Mouse (Mus musculus): ENCODE data around the gene Olfr901. TPM values are rescaled to one million over a fixed set of nuclear protein-coding genes. Genes with fewer than 3 reads are reported as not detected.
"Not testable (repeated sequence)": the region's sequence is repeated elsewhere in the genome, so short reads cannot be mapped to it uniquely, and the experiment has no call there.

Gene Olfr901
- polyA plus RNA-seq (2015; fragmentation: Nextera tagmentation; extraction: Ambion mirVana) = not detected in 2 replicates

DNA sequence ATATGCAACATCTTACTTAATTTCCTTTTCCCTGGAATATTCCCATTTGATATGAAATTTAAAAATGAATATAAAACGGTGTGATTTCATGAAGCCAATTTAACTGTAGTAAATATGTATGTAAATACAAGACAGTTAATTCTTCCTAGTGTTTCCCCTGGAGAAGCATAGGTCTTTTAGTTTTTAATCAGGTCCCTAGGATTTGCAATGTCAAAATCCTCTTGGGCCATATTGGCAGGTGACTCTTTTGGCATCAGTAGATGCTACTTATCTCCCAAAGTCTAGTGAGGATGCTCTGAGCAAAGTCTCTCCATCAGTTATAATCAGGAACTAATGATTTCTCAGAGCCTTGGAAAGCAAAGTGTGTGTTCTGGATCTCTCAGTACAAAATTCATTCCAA, at the start of gene Olfr901:
Gene Olfr901, plus strand, starts transcription at position 301 of the 400 bp plus-strand sequence.
- Histone ChIP-seq H3K4me1 (no peaks in the 10 kb centered on the region), H3K27ac (no peak within 1 kb of the TSS), H3K9ac (no peak within 1 kb of the TSS), H3K4me3 (no peak within 1 kb of the TSS), H3K9me3 (no peaks in the 10 kb centered on the region), H3K36me3 (no peaks in the 10 kb centered on the region), H3K4me2 (no peak within 1 kb of the TSS), H3K27me3 (no peaks in the 10 kb centered on the region)
- 78% methylated on average over 1 of the region's 1 CpGs for WGBS
- no peak for ATAC-seq (ENCODE audit: insufficient number of reproducible peaks, insufficient read depth, low FRiP score, low TSS enrichment, low read depth)

DNA sequence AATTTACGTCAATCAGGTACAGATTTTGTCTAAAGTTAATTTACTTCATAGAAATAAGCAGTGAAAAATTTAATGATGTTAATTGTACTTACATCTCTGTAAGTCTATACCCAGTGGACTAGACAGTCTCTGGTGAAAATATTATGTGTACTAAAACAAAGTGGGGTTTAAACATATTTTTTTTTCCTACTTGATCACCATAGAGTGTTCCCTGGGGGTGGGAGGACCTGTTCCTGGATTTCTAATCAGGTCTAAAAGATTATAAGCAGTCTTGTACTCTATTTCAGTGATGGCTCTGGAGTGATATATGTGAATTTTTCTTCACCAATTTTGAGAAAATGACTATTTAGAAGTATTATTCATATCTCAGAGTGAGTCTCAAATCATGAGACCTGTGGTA, 27.9 kb upstream of the Olfr901 start, which contains the start of gene Olfr147:
Gene Olfr147, plus strand, starts transcription at position 301 of the 400 bp plus-strand sequence.
- Histone ChIP-seq H3K4me3 (no peak within 1 kb of the TSS), H3K27me3 (no peaks in the 10 kb centered on the region), H3K4me1 (no peaks in the 10 kb centered on the region), H3K27ac (no peak within 1 kb of the TSS), H3K9ac (no peak within 1 kb of the TSS), H3K9me3 (no peaks in the 10 kb centered on the region), H3K36me3 (no peaks in the 10 kb centered on the region), H3K4me2 (no peak within 1 kb of the TSS)
- 78% methylated on average over 1 of the region's 1 CpGs for WGBS
- no peak for ATAC-seq (ENCODE audit: insufficient number of reproducible peaks, insufficient read depth, low FRiP score, low TSS enrichment, low read depth)

DNA sequence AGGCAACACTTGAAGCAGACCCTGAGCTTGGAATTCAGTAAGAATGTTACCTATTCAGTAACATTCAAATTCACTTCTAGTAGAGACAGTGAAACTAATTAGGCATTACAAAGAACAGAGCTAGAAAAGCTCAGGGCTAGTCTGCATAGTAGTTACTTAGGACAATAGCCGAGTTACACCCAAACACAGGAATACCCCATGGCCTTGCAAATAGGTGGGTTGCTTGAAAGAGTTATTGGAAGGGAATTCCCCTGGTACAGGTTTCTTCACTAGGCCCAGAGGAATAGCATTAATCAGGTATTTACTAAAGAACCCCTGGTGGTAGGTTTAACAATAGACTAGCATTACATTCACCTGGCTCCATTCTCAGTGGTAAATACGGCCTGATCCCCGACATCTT, 21.8 kb upstream of the Olfr901 start:
- H3K9me3 ChIP-seq; H3K27me3 ChIP-seq; ATAC-seq (ENCODE audit: insufficient number of reproducible peaks, insufficient read depth, low FRiP score, low TSS enrichment, low read depth); H3K36me3 ChIP-seq; H3K4me2 ChIP-seq; H3K4me3 ChIP-seq; H3K4me1 ChIP-seq; H3K9ac ChIP-seq; H3K27ac ChIP-seq: not testable (repeated sequence)
- 90% methylated on average over 3 of the region's 3 CpGs for WGBS

DNA sequence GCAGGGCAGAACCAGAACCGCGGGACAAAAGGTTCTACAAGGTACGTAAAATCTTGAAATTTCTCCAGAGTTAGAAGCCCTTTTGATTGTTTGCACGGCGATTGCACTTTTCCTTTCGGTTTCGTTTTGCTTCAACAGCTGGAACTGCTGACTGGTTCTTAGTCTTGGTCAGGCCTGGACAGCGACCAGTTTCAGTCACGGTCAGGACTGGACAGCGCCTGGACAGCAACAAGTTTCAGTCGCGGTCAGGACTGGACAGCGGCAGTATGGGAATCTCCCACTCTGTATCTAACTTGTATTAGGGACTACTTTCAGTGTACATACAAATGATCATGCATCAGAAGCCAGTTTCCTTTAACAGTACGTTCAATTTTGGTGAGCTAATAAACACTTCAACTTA, 15.8 kb upstream of the Olfr901 start:
- H3K4me2 ChIP-seq; H3K9me3 ChIP-seq; H3K36me3 ChIP-seq; H3K27ac ChIP-seq; H3K4me1 ChIP-seq; H3K27me3 ChIP-seq; H3K9ac ChIP-seq; H3K4me3 ChIP-seq; ATAC-seq (ENCODE audit: insufficient number of reproducible peaks, insufficient read depth, low FRiP score, low TSS enrichment, low read depth): not testable (repeated sequence)
- 91% methylated on average over 14 of the region's 14 CpGs for WGBS

DNA sequence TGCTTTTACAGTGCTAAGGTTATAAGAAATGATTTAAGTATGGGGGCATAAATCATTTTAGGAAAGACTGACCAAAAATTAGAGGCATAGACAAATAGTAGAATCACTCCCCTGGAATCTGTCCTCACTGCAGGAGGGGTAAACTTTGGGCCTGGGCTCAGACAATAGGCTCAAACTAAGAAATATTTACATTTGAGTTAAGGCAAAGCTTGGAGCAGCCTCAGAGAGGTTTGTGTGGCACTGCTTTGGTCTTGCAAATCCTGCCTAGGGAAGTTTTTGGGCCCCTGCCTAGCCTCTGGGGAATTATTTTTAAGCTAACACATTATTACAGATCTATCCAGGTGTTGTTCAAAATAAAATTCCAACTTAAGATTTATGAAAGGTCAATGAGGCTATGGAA, 5.5 kb upstream of the Olfr901 start:
- Histone ChIP-seq H3K9ac (no peak overlapping the region), H3K27me3 (no peaks in the 10 kb centered on the region), H3K27ac (no peak overlapping the region), H3K4me3 (no peak overlapping the region), H3K4me2 (no peak overlapping the region), H3K36me3 (no peaks in the 10 kb centered on the region), H3K9me3 (no peaks in the 10 kb centered on the region), H3K4me1 (no peaks in the 10 kb centered on the region)
- no peak for ATAC-seq (ENCODE audit: insufficient number of reproducible peaks, insufficient read depth, low FRiP score, low TSS enrichment, low read depth)

DNA sequence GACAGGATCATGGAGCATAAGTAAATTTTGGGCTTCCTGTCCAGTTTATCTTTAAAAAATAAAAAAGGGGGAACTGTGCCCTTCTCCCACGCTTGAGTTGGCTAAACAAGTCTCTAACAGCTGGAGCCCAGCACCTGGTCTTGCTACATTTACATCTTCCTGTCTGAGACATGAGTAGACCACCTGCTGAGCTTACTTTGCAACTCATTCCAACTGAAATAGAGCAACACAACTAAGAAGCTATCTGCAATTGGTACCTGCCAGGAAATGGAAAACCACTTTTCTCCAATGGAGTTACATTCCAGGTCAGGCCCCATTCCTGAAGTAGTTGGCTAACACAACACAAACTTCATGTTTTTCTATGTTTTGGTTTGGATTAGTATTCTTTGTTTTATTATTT, 2.2 kb upstream of the Olfr901 start:
- Histone ChIP-seq H3K9me3 (no peaks in the 10 kb centered on the region), H3K4me2 (no peak overlapping the region), H3K4me3 (no peak overlapping the region), H3K9ac (no peak overlapping the region), H3K36me3 (no peaks in the 10 kb centered on the region), H3K27ac (no peak overlapping the region), H3K4me1 (no peaks in the 10 kb centered on the region), H3K27me3 (no peaks in the 10 kb centered on the region)
- no peak for ATAC-seq (ENCODE audit: insufficient number of reproducible peaks, insufficient read depth, low FRiP score, low TSS enrichment, low read depth)
- 40% methylated on average over 1 of the region's 1 CpGs for WGBS

DNA sequence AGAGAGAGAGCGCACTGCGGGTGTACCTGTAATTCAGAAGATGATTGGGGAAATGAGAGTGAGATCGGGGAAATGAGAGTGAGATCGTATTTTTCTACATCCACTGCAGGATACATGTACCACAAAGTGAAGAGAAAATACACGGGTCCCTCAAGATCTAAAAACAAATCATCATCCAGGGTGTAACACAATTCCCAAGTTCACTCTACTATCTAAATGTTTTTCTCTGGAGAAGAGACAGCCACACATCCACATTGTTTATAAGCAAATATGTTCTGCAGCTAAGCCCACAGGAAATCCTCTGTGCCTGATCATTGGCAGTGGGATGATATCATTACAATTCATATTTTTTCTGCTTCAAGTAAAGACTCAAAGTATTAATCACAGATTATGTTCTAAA, 18.1 kb downstream of the Olfr901 start, which contains the start of gene Olfr902:
Gene Olfr902, plus strand, starts transcription at position 301 of the 400 bp plus-strand sequence.
- H3K27ac ChIP-seq = no peak within 1 kb of the TSS
- no peak for ATAC-seq (ENCODE audit: insufficient number of reproducible peaks, insufficient read depth, low FRiP score, low TSS enrichment, low read depth)
- no peak within 1 kb of the TSS for H3K4me2 ChIP-seq
- no peak within 1 kb of the TSS for H3K4me3 ChIP-seq
- H3K9ac ChIP-seq = no peak within 1 kb of the TSS
- WGBS = 82% methylated on average over 5 of the region's 5 CpGs
- no peaks in the 10 kb centered on the region for H3K9me3 ChIP-seq
- no peaks in the 10 kb centered on the region for H3K4me1 ChIP-seq
- H3K36me3 ChIP-seq = no peaks in the 10 kb centered on the region
- H3K27me3 ChIP-seq = no peaks in the 10 kb centered on the region

DNA sequence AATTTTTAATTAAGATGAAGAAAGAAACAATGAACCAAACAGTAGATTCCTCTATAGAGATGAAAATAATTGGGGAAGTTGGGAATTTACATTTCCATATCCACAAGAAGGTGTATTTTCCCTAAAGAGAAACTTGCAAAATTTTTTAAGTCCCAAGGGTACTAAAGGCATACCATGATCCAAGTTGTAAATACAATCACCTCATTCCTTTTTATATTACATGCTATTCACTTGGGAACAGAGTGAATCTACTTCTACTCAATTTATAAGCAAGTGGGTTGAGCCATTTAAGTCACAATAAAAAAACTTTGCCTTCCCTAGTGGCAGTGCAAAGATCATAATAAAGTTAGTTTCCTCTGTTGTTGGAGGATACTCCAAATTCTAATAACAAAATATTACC, 33.6 kb downstream of the Olfr901 start, which contains the start of gene Olfr904:
Gene Olfr904, plus strand, starts transcription at position 301 of the 400 bp plus-strand sequence.
- no peak within 1 kb of the TSS for H3K4me2 ChIP-seq
- H3K9me3 ChIP-seq = no peaks in the 10 kb centered on the region
- no peak for ATAC-seq (ENCODE audit: insufficient number of reproducible peaks, insufficient read depth, low FRiP score, low TSS enrichment, low read depth)
- no peaks in the 10 kb centered on the region for H3K27me3 ChIP-seq
- H3K9ac ChIP-seq = no peak within 1 kb of the TSS
- H3K4me1 ChIP-seq = no peaks in the 10 kb centered on the region
- H3K36me3 ChIP-seq = no peaks in the 10 kb centered on the region
- H3K27ac ChIP-seq = no peak within 1 kb of the TSS
- H3K4me3 ChIP-seq = no peak within 1 kb of the TSS

DNA sequence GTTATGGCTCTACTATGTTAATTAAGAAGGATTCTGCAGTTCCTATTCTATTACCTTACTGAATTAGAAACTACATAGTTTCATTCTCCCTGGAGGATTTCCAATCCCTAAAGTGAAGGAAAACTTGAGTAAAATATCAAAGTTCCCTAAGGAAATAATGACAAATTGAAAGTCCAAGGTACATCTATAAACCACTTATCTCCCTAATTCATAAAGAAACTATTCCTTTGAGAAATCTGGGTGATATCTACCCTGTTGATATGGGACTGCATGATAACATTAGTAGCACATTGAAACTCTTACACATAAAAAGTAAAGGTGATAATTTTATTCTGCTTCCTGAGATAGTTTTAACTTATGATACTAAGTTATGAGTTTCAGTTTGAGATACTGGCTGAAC, 41.6 kb downstream of the Olfr901 start, which contains the start of gene Olfr905:
Gene Olfr905, plus strand, starts transcription at position 301 of the 400 bp plus-strand sequence.
- H3K27ac ChIP-seq = no peak within 1 kb of the TSS
- no peak for ATAC-seq (ENCODE audit: insufficient number of reproducible peaks, insufficient read depth, low FRiP score, low TSS enrichment, low read depth)
- no peak within 1 kb of the TSS for H3K9ac ChIP-seq
- no peaks in the 10 kb centered on the region for H3K9me3 ChIP-seq
- no peak within 1 kb of the TSS for H3K4me2 ChIP-seq
- H3K36me3 ChIP-seq = no peaks in the 10 kb centered on the region
- no peaks in the 10 kb centered on the region for H3K27me3 ChIP-seq
- H3K4me3 ChIP-seq = no peak within 1 kb of the TSS
- no peaks in the 10 kb centered on the region for H3K4me1 ChIP-seq

Other genes with a start within 250 kb of the Olfr901 start
- gene Olfr891, start 248.6 kb upstream of the Olfr901 start, polyA plus RNA-seq (2015; fragmentation: Nextera tagmentation; extraction: Ambion mirVana) = not detected in 2 replicates
- gene Olfr893, start 221.1 kb upstream of the Olfr901 start, polyA plus RNA-seq (2015; fragmentation: Nextera tagmentation; extraction: Ambion mirVana) = 0.14 TPM in 1 of 2 replicates, not detected in the other
- not detected in 2 replicates for gene Olfr894, start 211.4 kb upstream of the Olfr901 start, polyA plus RNA-seq (2015; fragmentation: Nextera tagmentation; extraction: Ambion mirVana)
- not detected in 2 replicates for gene Olfr143, start 176.7 kb upstream of the Olfr901 start, polyA plus RNA-seq (2015; fragmentation: Nextera tagmentation; extraction: Ambion mirVana)
- not detected in 2 replicates for gene Olfr895, start 161.6 kb upstream of the Olfr901 start, polyA plus RNA-seq (2015; fragmentation: Nextera tagmentation; extraction: Ambion mirVana)
- not detected in 2 replicates for gene Olfr896-ps1, start 138.3 kb upstream of the Olfr901 start, polyA plus RNA-seq (2015; fragmentation: Nextera tagmentation; extraction: Ambion mirVana)
- gene Olfr25, start 100.4 kb upstream of the Olfr901 start, polyA plus RNA-seq (2015; fragmentation: Nextera tagmentation; extraction: Ambion mirVana) = not detected in 2 replicates
- gene Olfr898, start 81.0 kb upstream of the Olfr901 start, polyA plus RNA-seq (2015; fragmentation: Nextera tagmentation; extraction: Ambion mirVana) = not detected in 2 replicates
- not detected in 2 replicates for gene Olfr250, start 62.6 kb upstream of the Olfr901 start, polyA plus RNA-seq (2015; fragmentation: Nextera tagmentation; extraction: Ambion mirVana)
- gene Olfr251, start 52.4 kb upstream of the Olfr901 start, polyA plus RNA-seq (2015; fragmentation: Nextera tagmentation; extraction: Ambion mirVana) = not detected in 2 replicates
- not detected in 2 replicates for gene Olfr147, start 27.8 kb upstream of the Olfr901 start, polyA plus RNA-seq (2015; fragmentation: Nextera tagmentation; extraction: Ambion mirVana)
- not detected in 2 replicates for gene Olfr902, start 18.2 kb downstream of the Olfr901 start, polyA plus RNA-seq (2015; fragmentation: Nextera tagmentation; extraction: Ambion mirVana)
- gene Olfr904, start 33.7 kb downstream of the Olfr901 start, polyA plus RNA-seq (2015; fragmentation: Nextera tagmentation; extraction: Ambion mirVana) = not detected in 2 replicates
- not detected in 2 replicates for gene Olfr905, start 41.7 kb downstream of the Olfr901 start, polyA plus RNA-seq (2015; fragmentation: Nextera tagmentation; extraction: Ambion mirVana)
- not detected in 2 replicates for gene Olfr906, start 57.6 kb downstream of the Olfr901 start, polyA plus RNA-seq (2015; fragmentation: Nextera tagmentation; extraction: Ambion mirVana)
- not detected in 2 replicates for gene Olfr907, start 66.3 kb downstream of the Olfr901 start, polyA plus RNA-seq (2015; fragmentation: Nextera tagmentation; extraction: Ambion mirVana)
- not detected in 2 replicates for gene Olfr911-ps1, start 92.1 kb downstream of the Olfr901 start, polyA plus RNA-seq (2015; fragmentation: Nextera tagmentation; extraction: Ambion mirVana)
- gene Olfr910, start 108.4 kb downstream of the Olfr901 start, polyA plus RNA-seq (2015; fragmentation: Nextera tagmentation; extraction: Ambion mirVana) = not detected in 2 replicates
- not detected in 2 replicates for gene Olfr912, start 150.7 kb downstream of the Olfr901 start, polyA plus RNA-seq (2015; fragmentation: Nextera tagmentation; extraction: Ambion mirVana)
- not detected in 2 replicates for gene Olfr913, start 163.3 kb downstream of the Olfr901 start, polyA plus RNA-seq (2015; fragmentation: Nextera tagmentation; extraction: Ambion mirVana)
- not detected in 2 replicates for gene Olfr914, start 175.6 kb downstream of the Olfr901 start, polyA plus RNA-seq (2015; fragmentation: Nextera tagmentation; extraction: Ambion mirVana)
- gene Olfr916, start 230.4 kb downstream of the Olfr901 start, polyA plus RNA-seq (2015; fragmentation: Nextera tagmentation; extraction: Ambion mirVana) = not detected in 2 replicates
- gene Olfr917, start 236.4 kb downstream of the Olfr901 start, polyA plus RNA-seq (2015; fragmentation: Nextera tagmentation; extraction: Ambion mirVana) = not detected in 2 replicates
- gene Olfr918, start 245.1 kb downstream of the Olfr901 start, polyA plus RNA-seq (2015; fragmentation: Nextera tagmentation; extraction: Ambion mirVana) = not detected in 2 replicates

All from embryonic facial prominence, embryonic 13.5 days (tissue).